Mouse (Mus musculus): ENCODE measurements around the gene Slc9a6. TPM values are rescaled to one million over a fixed set of nuclear protein-coding genes. Genes with fewer than 3 reads are reported as not detected.
A peak's percentile ranks its signal among the peaks of the same experiment; 100 is the strongest.

Gene Slc9a6
- total and polyA plus RNA-seq, 3 experiments: 11.4 to 12.6 TPM; not detected in 1

- Histone ChIP-seq H3K27me3 (ENCODE audit: control insufficient read depth in 1 of 2, insufficient read depth in 2 of 2, low read length in 2 of 2) (no peaks in the 10 kb centered on the region), H3K27ac (ENCODE audit: control insufficient read depth, low read depth, low read length) (no peak overlapping the region), H3K9ac (ENCODE audit: control insufficient read depth, low read depth, low read length, poor library complexity, severe bottlenecking) (no peak overlapping the region), H3K4me3 (ENCODE audit: control insufficient read depth in 1 of 2, insufficient read depth in 1 of 2, low read depth in 2 of 2, low read length in 2 of 2) (no peak overlapping the region), H3K79me2 (ENCODE audit: control insufficient read depth, insufficient read depth, low read length, poor library complexity) (no peaks in the 10 kb centered on the region), H3K9me3 (replicated peaks; ENCODE audit: insufficient read depth, low read length) (no peaks in the 10 kb centered on the region), H3K4me1 (ENCODE audit: control insufficient read depth in 1 of 2, insufficient read depth in 2 of 2, low read length in 2 of 2) (no peaks in the 10 kb centered on the region), H3K36me3 (ENCODE audit: control insufficient read depth in 1 of 2, insufficient read depth in 2 of 2, low read length in 2 of 2) (no peaks in the 10 kb centered on the region)
- DNase-seq (ENCODE audit: low read depth, low spot score): no peak
- TF ChIP-seq USF1 (IDR thresholded peaks at IDR 0.05; ENCODE audit: low read depth, low read length) (no peak), SIN3A (IDR thresholded peaks at IDR 0.05; ENCODE audit: low read length) (no peak), RAD21 (IDR thresholded peaks at IDR 0.05; ENCODE audit: low read depth, low read length) (no peak), EP300 (IDR thresholded peaks at IDR 0.05; ENCODE audit: low read depth in 1 of 2, low read length in 2 of 2) (no peak), CHD2 (IDR thresholded peaks at IDR 0.05; ENCODE audit: low read length) (no peak), HCFC1 (IDR thresholded peaks at IDR 0.05; ENCODE audit: low read depth, low read length) (no peak), MYB (IDR thresholded peaks at IDR 0.05; ENCODE audit: low read depth, low read length) (no peak), JUND (IDR thresholded peaks at IDR 0.05; ENCODE audit: low read depth, low read length) (no peak), UBTF (IDR thresholded peaks at IDR 0.05; ENCODE audit: borderline replicate concordance, insufficient read depth, low read depth, low read length) (no peak)
Measured at GRCm38 (mm10) chrX:56578200-56578599, 31.4 kb upstream of the Slc9a6 start.

DNA sequence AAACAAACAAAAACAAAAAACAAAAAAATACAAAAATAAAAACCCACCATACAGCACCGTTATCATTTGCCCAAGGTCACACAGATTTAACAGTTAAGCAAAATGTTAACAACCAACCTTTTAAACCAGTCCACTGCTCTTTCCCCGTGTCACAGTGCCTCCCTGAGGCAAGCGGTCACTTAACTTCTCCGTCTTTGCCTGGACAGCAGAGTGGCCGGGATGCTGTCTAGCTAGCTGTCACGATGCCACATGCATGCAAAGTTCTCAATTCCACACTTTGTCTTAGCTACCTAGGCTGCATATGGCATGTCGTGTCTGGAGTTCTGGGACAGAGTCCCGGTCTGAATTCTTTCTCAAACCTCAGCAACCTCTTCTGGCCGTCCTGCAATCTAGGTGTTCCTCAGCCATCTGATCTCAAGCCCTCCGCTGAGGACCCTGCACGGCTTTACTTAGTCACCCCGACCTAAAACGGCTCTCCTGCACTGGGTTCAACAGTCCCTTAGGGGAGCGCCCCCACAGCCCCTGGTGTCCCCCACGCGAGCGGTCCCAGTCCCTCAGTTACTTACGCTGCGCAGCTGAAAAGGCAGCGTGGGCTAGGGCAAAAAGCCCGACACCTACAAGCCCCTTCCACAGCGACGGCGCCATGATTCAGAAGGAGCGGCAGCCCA, 12.2 kb upstream of the Slc9a6 start:
- Histone ChIP-seq H3K9me3 (replicated peaks; ENCODE audit: insufficient read depth, low read length) (no peaks in the 10 kb centered on the region), H3K27ac (ENCODE audit: control insufficient read depth, low read depth, low read length) (peak overlapping the region; percentile 15), H3K79me2 (ENCODE audit: control insufficient read depth, insufficient read depth, low read length, poor library complexity) (peaks cover 15% of the 10 kb centered on the region), H3K4me1 (ENCODE audit: control insufficient read depth in 1 of 2, insufficient read depth in 2 of 2, low read length in 2 of 2) (peaks cover 0 to 5% of the 10 kb centered on the region in 2 experiments; a peak in 2 of 4 replicates), H3K36me3 (ENCODE audit: control insufficient read depth in 1 of 2, insufficient read depth in 2 of 2, low read length in 2 of 2) (peaks cover 0 to 3% of the 10 kb centered on the region in 2 experiments; a peak in 1 of 4 replicates), H3K9ac (ENCODE audit: control insufficient read depth, low read depth, low read length, poor library complexity, severe bottlenecking) (peak overlapping the region; percentile 89), H3K27me3 (ENCODE audit: control insufficient read depth in 1 of 2, insufficient read depth in 2 of 2, low read length in 2 of 2) (no peaks in the 10 kb centered on the region), H3K4me3 (ENCODE audit: control insufficient read depth in 1 of 2, insufficient read depth in 1 of 2, low read depth in 2 of 2, low read length in 2 of 2) (peak overlapping the region; percentile 69 to 77)
- TF ChIP-seq ZMIZ1 (IDR thresholded peaks at IDR 0.05; ENCODE audit: low read depth, low read length): no peak
- no peak for TF ChIP-seq HCFC1 (IDR thresholded peaks at IDR 0.05; ENCODE audit: low read depth, low read length)
- TF ChIP-seq MAFK (IDR thresholded peaks at IDR 0.05; ENCODE audit: borderline replicate concordance, low read depth, low read length): no peak
- no peak for TF ChIP-seq POLR2A (IDR thresholded peaks at IDR 0.05; ENCODE audit: control insufficient read depth in 1 of 2, insufficient read depth in 1 of 2, low read depth in 1 of 2, low read length in 2 of 2, poor library complexity in 1 of 2)
- no peak for TF ChIP-seq MAZ (IDR thresholded peaks at IDR 0.05; ENCODE audit: low read depth, low read length)
- TF ChIP-seq MAX (IDR thresholded peaks at IDR 0.05; ENCODE audit: low read length): peak; percentile 10; the same call in 1 of the 2 replicates
- no peak for TF ChIP-seq ZNF384 (IDR thresholded peaks at IDR 0.05; ENCODE audit: low read depth, low read length)
- no peak for DNase-seq (ENCODE audit: low read depth, low spot score)
